Mouse (Mus musculus): Measurements from ENCODE around the gene Prrt3.

DNA sequence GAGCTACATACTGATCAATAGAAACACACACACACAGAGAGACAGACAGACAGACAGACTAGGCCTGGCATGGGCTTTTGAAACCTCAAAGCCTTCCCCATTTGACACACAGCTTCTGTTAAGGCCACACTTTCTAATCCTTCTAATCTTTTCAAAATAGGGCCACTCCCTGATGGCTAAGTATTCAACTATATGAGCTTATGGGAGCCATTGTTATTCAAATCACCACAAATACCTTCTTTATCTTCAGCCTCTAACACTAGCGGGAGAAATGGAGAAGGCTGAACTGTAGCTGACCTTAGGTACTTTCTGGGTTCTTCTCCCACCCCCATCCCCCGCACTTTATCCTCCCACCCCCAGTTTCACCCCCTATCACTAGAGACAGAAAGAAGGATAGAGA, 1.1 kb upstream of the Prrt3 start:
- TF ChIP-seq POLR2A (IDR thresholded peaks at IDR 0.05; ENCODE audit: low read depth, low read length) (no peak), CTCF (IDR thresholded peaks at IDR 0.05; ENCODE audit: borderline replicate concordance, insufficient read depth, low read length) (no peak)
